Mouse (Mus musculus) myocyte (in vitro differentiated cells): ENCODE results near the gene Tmem52b.

ENCODE experiments used
- CEBPB ChIP-seq: IDR thresholded peaks from 2 replicates; pipeline ENCODE4 v1.6.1; 2011; ENCODE audit warnings: mild to moderate bottlenecking, moderate library complexity; ENCODE audit not compliant: poor library complexity, insufficient read depth, severe bottlenecking
- MYOD1 ChIP-seq, 3 experiments: IDR thresholded peaks; one replicate each; pipeline ENCODE4 v1.6.1; 2011; ENCODE audit warnings: control low read depth in 2 of 3, low read depth in 2 of 3, mild to moderate bottlenecking in 2 of 3, moderate library complexity in 1 of 3; ENCODE audit not compliant: insufficient read length in 2 of 3, control insufficient read depth in 1 of 3

DNA sequence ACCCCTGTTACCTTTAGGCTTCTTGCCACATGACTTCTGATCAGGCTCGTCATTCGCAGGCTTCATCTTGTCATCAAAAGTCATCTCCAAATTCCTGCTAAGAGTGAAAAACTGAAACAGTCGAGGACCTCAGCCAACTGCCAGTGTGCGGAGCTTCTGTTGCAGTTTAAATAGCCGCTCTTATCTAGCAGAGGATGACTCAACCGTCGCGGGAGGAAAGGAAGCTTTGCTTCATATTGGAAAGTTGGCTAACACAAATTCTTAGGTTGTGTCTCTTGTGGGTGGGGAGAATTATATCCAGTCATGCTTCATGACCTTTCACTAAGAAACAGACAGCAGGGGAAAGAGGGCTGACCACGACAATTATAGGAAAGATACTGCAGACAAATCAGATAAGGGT is 5.3 kb upstream of the Tmem52b start, which contains the start of gene Olr1:
- TF ChIP-seq CEBPB, result 0 out of 2 replicates have a peak, but pooled peaks have one; percentile 47
- no peak for TF ChIP-seq MYOD1 (IDR thresholded peaks at IDR 0.05; ENCODE audit: control insufficient read depth in 1 of 3, insufficient read length in 2 of 3, low read depth in 2 of 3)
